8 mouse cellular contexts compared by ENCODE assay signal in genomic region chr11:69838714-69839104, GRCm38 (mm10). TPM values are rescaled to one million over a fixed set of nuclear protein-coding genes. Genes with fewer than 3 reads are reported as not detected.
DNase-seq lines count a peak whose midpoint lies in the region; ATAC-seq and TF ChIP-seq lines count a peak whose summit lies in the region.

No protein-coding gene starts in this region.

- TF ChIP-seq CTCF in lung, embryonic 14.5 days (IDR thresholded peaks at IDR 0.05; ENCODE audit: low read depth): no peak

- peak; percentile 59 for DNase-seq in lung, embryonic 14.5 days
- DNase-seq in lung, postnatal 14 days: no peak
- DNase-seq in kidney, postnatal 36 days: peak; percentile 19 to 42
- DNase-seq in left cerebral cortex, adult 9 months (ENCODE audit: low spot score in 2 of 2): no peak
- DNase-seq in right cerebral cortex, postnatal 36 days (ENCODE audit: low spot score in 2 of 2): no peak
- DNase-seq in layer of hippocampus, postnatal 14 days (ENCODE audit: low spot score in 2 of 2): no peak

- peak; percentile 15; the same call in 1 of the 2 replicates for ATAC-seq in lung, embryonic 14.5 days (ENCODE audit: insufficient read depth)
- ATAC-seq in embryonic facial prominence, embryonic 13.5 days (ENCODE audit: insufficient number of reproducible peaks, insufficient read depth, low FRiP score, low TSS enrichment, low read depth): no peak
- ATAC-seq in midbrain, embryonic 16.5 days: 0 out of 2 replicates have a peak, but pooled peaks have one; percentile 0

- peak overlapping the region; percentile 73 for H3K4me3 ChIP-seq in lung, embryonic 14.5 days (ENCODE audit: low read depth, low read length)
- H3K4me3 ChIP-seq in embryonic facial prominence, embryonic 13.5 days: peak overlapping the region; percentile 80
- H3K4me3 ChIP-seq in midbrain, embryonic 16.5 days (ENCODE audit: low read depth, low read length): peak overlapping the region; percentile 94

- H3K27me3 ChIP-seq in lung, embryonic 14.5 days (ENCODE audit: insufficient read depth, low read length): peaks cover 11% of the 10 kb centered on the region; the same call in 1 of the 2 replicates
- H3K27me3 ChIP-seq in embryonic facial prominence, embryonic 13.5 days: no peaks in the 10 kb centered on the region
- H3K27me3 ChIP-seq in midbrain, embryonic 16.5 days (ENCODE audit: control insufficient read depth, insufficient read depth, low read depth, low read length): no peaks in the 10 kb centered on the region

- H3K9ac ChIP-seq in lung, embryonic 14.5 days: peak overlapping the region; percentile 80
- H3K9ac ChIP-seq in embryonic facial prominence, embryonic 13.5 days: peak overlapping the region; percentile 82
- peak overlapping the region; percentile 70 for H3K9ac ChIP-seq in midbrain, embryonic 16.5 days (ENCODE audit: low read depth, low read length)

- WGBS in lung, embryonic 14.5 days: 0% methylated on average over 7 of the region's 7 CpGs
- WGBS in embryonic facial prominence, embryonic 13.5 days: 2% methylated on average over 7 of the region's 7 CpGs
- 2% methylated on average over 7 of the region's 7 CpGs for WGBS in midbrain, embryonic 16.5 days

- peaks cover 3% of the 10 kb centered on the region; the same call in 1 of the 2 replicates for H3K36me3 ChIP-seq in lung, embryonic 14.5 days (ENCODE audit: insufficient read depth)
- peaks cover 3% of the 10 kb centered on the region; the same call in 1 of the 2 replicates for H3K36me3 ChIP-seq in embryonic facial prominence, embryonic 13.5 days
- H3K36me3 ChIP-seq in midbrain, embryonic 16.5 days (ENCODE audit: control insufficient read depth, insufficient read depth, low read length): peaks cover 3% of the 10 kb centered on the region; the same call in 1 of the 2 replicates

- no peaks in the 10 kb centered on the region for H3K9me3 ChIP-seq in lung, embryonic 14.5 days (ENCODE audit: low read depth, low read length)
- H3K9me3 ChIP-seq in embryonic facial prominence, embryonic 13.5 days: no peaks in the 10 kb centered on the region
- H3K9me3 ChIP-seq in midbrain, embryonic 16.5 days (replicated peaks; ENCODE audit: control insufficient read depth, low read length, poor library complexity, severe bottlenecking): no peaks in the 10 kb centered on the region

- H3K4me1 ChIP-seq in lung, embryonic 14.5 days (ENCODE audit: insufficient read depth): peaks cover 17% of the 10 kb centered on the region; the same call in 1 of the 2 replicates
- peaks cover 40% of the 10 kb centered on the region for H3K4me1 ChIP-seq in embryonic facial prominence, embryonic 13.5 days
- peaks cover 28% of the 10 kb centered on the region for H3K4me1 ChIP-seq in midbrain, embryonic 16.5 days (ENCODE audit: control insufficient read depth, insufficient read depth, low read length)

- H3K27ac ChIP-seq in lung, embryonic 14.5 days (ENCODE audit: low read depth): peak overlapping the region; percentile 92
- peak overlapping the region; percentile 95 for H3K27ac ChIP-seq in embryonic facial prominence, embryonic 13.5 days
- H3K27ac ChIP-seq in midbrain, embryonic 16.5 days (ENCODE audit: low read length): peak overlapping the region; percentile 88

- H3K4me2 ChIP-seq in lung, embryonic 14.5 days: peak overlapping the region; percentile 75
- H3K4me2 ChIP-seq in embryonic facial prominence, embryonic 13.5 days: peak overlapping the region; percentile 92
- H3K4me2 ChIP-seq in midbrain, embryonic 16.5 days (ENCODE audit: low read length): peak overlapping the region; percentile 55

RNA-seq across cellular contexts. Expression of gene Tmem256, which starts 0.4 kb away (rescaled TPM):
- 443 and 457 TPM in 2 replicates for polyA plus RNA-seq in lung, embryonic 14.5 days (2014; fragmentation: Nextera tagmentation; extraction: Ambion mirVana)
- 358 and 423 TPM in 2 replicates for polyA plus RNA-seq in embryonic facial prominence, embryonic 13.5 days (2015; fragmentation: Nextera tagmentation; extraction: Ambion mirVana)
- polyA plus RNA-seq in midbrain, embryonic 16.5 days (2015; fragmentation: Nextera tagmentation; extraction: Ambion mirVana): 271 and 312 TPM in 2 replicates
- total RNA-seq in layer of hippocampus, postnatal 14 days (2021): 100 to 1,000 TPM; 150 to 162 TPM

RNA-seq across cellular contexts. Expression of gene Nlgn2, which starts 1.1 kb away (rescaled TPM):
- 6.6 and 7.8 TPM in 2 replicates for polyA plus RNA-seq in lung, embryonic 14.5 days (2014; fragmentation: Nextera tagmentation; extraction: Ambion mirVana)
- polyA plus RNA-seq in embryonic facial prominence, embryonic 13.5 days (2015; fragmentation: Nextera tagmentation; extraction: Ambion mirVana): 14.1 and 15.2 TPM in 2 replicates
- 20.6 and 21.5 TPM in 2 replicates for polyA plus RNA-seq in midbrain, embryonic 16.5 days (2015; fragmentation: Nextera tagmentation; extraction: Ambion mirVana)
- total RNA-seq in layer of hippocampus, postnatal 14 days (2021): 100 to 1,000 TPM; 220 to 226 TPM

RNA-seq across cellular contexts. Expression of gene Plscr3, which starts 7.5 kb away (rescaled TPM):
- polyA plus RNA-seq in lung, embryonic 14.5 days (2014; fragmentation: Nextera tagmentation; extraction: Ambion mirVana): 115 and 118 TPM in 2 replicates
- polyA plus RNA-seq in embryonic facial prominence, embryonic 13.5 days (2015; fragmentation: Nextera tagmentation; extraction: Ambion mirVana): 145 and 154 TPM in 2 replicates
- 46.3 and 48.1 TPM in 2 replicates for polyA plus RNA-seq in midbrain, embryonic 16.5 days (2015; fragmentation: Nextera tagmentation; extraction: Ambion mirVana)
- 10 to 100 TPM; 22.0 to 23.3 TPM for total RNA-seq in layer of hippocampus, postnatal 14 days (2021)

RNA-seq across cellular contexts. Expression of gene Spem1, which starts 16.7 kb away (rescaled TPM):
- polyA plus RNA-seq in lung, embryonic 14.5 days (2014; fragmentation: Nextera tagmentation; extraction: Ambion mirVana): not detected in 2 replicates
- polyA plus RNA-seq in embryonic facial prominence, embryonic 13.5 days (2015; fragmentation: Nextera tagmentation; extraction: Ambion mirVana): 0.26 TPM in 1 of 2 replicates, not detected in the other
- 0.24 and 0.68 TPM in 2 replicates for polyA plus RNA-seq in midbrain, embryonic 16.5 days (2015; fragmentation: Nextera tagmentation; extraction: Ambion mirVana)
- total RNA-seq in layer of hippocampus, postnatal 14 days (2021): under 1 TPM; 0.50 to 0.74 TPM

RNA-seq across cellular contexts. Expression of gene Tnk1, which starts 19.8 kb away (rescaled TPM):
- 5.9 and 6.1 TPM in 2 replicates for polyA plus RNA-seq in lung, embryonic 14.5 days (2014; fragmentation: Nextera tagmentation; extraction: Ambion mirVana)
- polyA plus RNA-seq in embryonic facial prominence, embryonic 13.5 days (2015; fragmentation: Nextera tagmentation; extraction: Ambion mirVana): 4.9 and 5.3 TPM in 2 replicates
- 0.11 and 0.35 TPM in 2 replicates for polyA plus RNA-seq in midbrain, embryonic 16.5 days (2015; fragmentation: Nextera tagmentation; extraction: Ambion mirVana)
- total RNA-seq in layer of hippocampus, postnatal 14 days (2021): not detected

Comparison
In these comparisons a context has a peak if more than half of its experiments do, and no peak if none do; other contexts are left out.
1. DNase-seq: peak in lung, embryonic 14.5 days (single experiment) and kidney, postnatal 36 days (2 of 2); none in lung, postnatal 14 days (single experiment), left cerebral cortex, adult 9 months (0 of 2), right cerebral cortex, postnatal 36 days (0 of 2) and layer of hippocampus, postnatal 14 days (0 of 2).
2. Peak in every context shown above with its lines, with median percentiles within 50 percentile points of each other: H3K27ac ChIP-seq, H3K4me2 ChIP-seq, H3K4me3 ChIP-seq and H3K9ac ChIP-seq.